Mouse (Mus musculus): Measurements from ENCODE around the gene Pappa. TPM values are rescaled to one million over a fixed set of nuclear protein-coding genes. Genes with fewer than 3 reads are reported as not detected.

Pappa gene
- total and polyA plus RNA-seq, 3 experiments = not detected

DNA sequence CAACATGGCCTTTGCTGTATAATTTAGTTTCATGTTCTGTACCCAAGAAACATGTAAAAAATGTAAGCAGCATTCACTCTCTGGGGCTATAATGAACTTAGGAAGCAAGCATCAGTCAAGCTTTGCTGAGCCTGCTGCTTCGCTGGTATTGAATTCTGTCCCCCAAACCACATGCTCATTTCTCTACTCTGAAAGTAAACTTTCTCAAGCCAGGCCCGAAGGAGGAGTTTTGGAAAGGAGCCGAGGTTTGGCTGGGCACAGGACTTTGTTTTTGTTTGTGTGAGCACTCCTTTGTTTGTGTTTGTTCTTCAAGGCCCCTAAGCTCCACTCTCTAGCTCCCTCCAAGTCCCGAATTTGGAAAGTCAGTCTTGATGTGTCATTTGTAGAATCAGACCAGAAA lies 148.3 kb downstream of the Pappa start:
- H3K36me3 ChIP-seq (ENCODE audit: control insufficient read depth in 1 of 2, insufficient read depth in 2 of 2, low read length in 2 of 2) = no peaks in the 10 kb centered on the region
- no peak overlapping the region for H3K4me3 ChIP-seq (ENCODE audit: control insufficient read depth in 1 of 2, insufficient read depth in 1 of 2, low read depth in 2 of 2, low read length in 2 of 2)
- H3K27ac ChIP-seq (ENCODE audit: control insufficient read depth, low read depth, low read length) = no peak overlapping the region
- no peaks in the 10 kb centered on the region for H3K9me3 ChIP-seq (replicated peaks; ENCODE audit: insufficient read depth, low read length)
- H3K27me3 ChIP-seq (ENCODE audit: control insufficient read depth in 1 of 2, insufficient read depth in 2 of 2, low read length in 2 of 2) = no peaks in the 10 kb centered on the region
- H3K79me2 ChIP-seq (ENCODE audit: control insufficient read depth, insufficient read depth, low read length, poor library complexity) = no peaks in the 10 kb centered on the region
- DNase-seq (ENCODE audit: low read depth, low spot score) = no peak
- H3K9ac ChIP-seq (ENCODE audit: control insufficient read depth, low read depth, low read length, poor library complexity, severe bottlenecking) = no peak overlapping the region
- no peak for TF ChIP-seq CHD1 (IDR thresholded peaks at IDR 0.05; ENCODE audit: low read depth, low read length)
- no peak for TF ChIP-seq JUND (IDR thresholded peaks at IDR 0.05; ENCODE audit: low read depth, low read length)
- TF ChIP-seq UBTF (IDR thresholded peaks at IDR 0.05; ENCODE audit: borderline replicate concordance, insufficient read depth, low read depth, low read length) = no peak
- TF ChIP-seq E2F4 (IDR thresholded peaks at IDR 0.05; ENCODE audit: borderline replicate concordance, low read depth, low read length) = no peak
- no peak for TF ChIP-seq TBP (IDR thresholded peaks at IDR 0.05; ENCODE audit: low read depth, low read length)
- no peak for TF ChIP-seq MAFK (IDR thresholded peaks at IDR 0.05; ENCODE audit: borderline replicate concordance, low read depth, low read length)
- TF ChIP-seq MYB (IDR thresholded peaks at IDR 0.05; ENCODE audit: low read depth, low read length) = no peak
- no peak for TF ChIP-seq USF1 (IDR thresholded peaks at IDR 0.05; ENCODE audit: low read depth, low read length)
- TF ChIP-seq BHLHE40 (IDR thresholded peaks at IDR 0.05; ENCODE audit: borderline replicate concordance, low read depth, low read length) = no peak
- TF ChIP-seq ZMIZ1 (IDR thresholded peaks at IDR 0.05; ENCODE audit: low read depth, low read length) = no peak
- no peaks in the 10 kb centered on the region for H3K4me1 ChIP-seq (ENCODE audit: control insufficient read depth in 1 of 2, insufficient read depth in 2 of 2, low read length in 2 of 2)

DNA sequence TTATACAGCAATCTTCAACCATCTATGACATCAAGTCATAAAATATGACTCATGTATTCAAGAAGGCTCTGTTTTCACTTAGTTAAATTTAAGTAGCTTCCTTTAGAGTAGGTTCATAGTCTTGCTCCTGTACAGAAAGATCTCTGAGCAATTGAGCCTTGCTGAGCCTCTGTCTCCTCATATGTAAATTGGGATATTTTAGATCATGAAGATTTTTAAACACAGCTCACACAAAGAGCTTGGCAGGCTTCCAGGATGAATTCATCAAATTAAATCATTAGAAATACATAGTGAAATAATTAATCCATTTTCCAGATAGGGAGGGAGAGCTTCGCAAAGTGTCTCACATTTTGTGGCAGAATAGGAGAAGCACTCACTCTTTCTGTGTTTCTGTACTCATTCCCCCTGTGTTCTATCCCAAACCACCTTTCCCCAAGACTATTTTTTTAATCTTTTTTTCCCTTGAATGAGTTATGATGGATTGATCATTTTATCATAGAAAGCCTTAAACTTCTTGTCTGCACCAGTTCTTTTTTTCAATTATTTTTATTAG lies 149.4 kb downstream of the Pappa start:
- H3K9me3 ChIP-seq (replicated peaks; ENCODE audit: insufficient read depth, low read length) = no peaks in the 10 kb centered on the region
- H3K79me2 ChIP-seq (ENCODE audit: control insufficient read depth, insufficient read depth, low read length, poor library complexity) = no peaks in the 10 kb centered on the region
- no peak for DNase-seq (ENCODE audit: low read depth, low spot score)
- H3K4me1 ChIP-seq (ENCODE audit: control insufficient read depth in 1 of 2, insufficient read depth in 2 of 2, low read length in 2 of 2) = no peaks in the 10 kb centered on the region
- no peaks in the 10 kb centered on the region for H3K36me3 ChIP-seq (ENCODE audit: control insufficient read depth in 1 of 2, insufficient read depth in 2 of 2, low read length in 2 of 2)
- no peak for TF ChIP-seq BHLHE40 (IDR thresholded peaks at IDR 0.05; ENCODE audit: borderline replicate concordance, low read depth, low read length)
- no peak for TF ChIP-seq ELF1 (IDR thresholded peaks at IDR 0.05; ENCODE audit: low read depth, low read length)
- TF ChIP-seq NELFE (IDR thresholded peaks at IDR 0.05; ENCODE audit: low read depth, low read length) = no peak
- TF ChIP-seq POLR2A (IDR thresholded peaks at IDR 0.05; ENCODE audit: control insufficient read depth in 1 of 2, insufficient read depth in 1 of 2, low read depth in 1 of 2, low read length in 2 of 2, poor library complexity in 1 of 2) = no peak
- no peak for TF ChIP-seq KAT2A (conservative IDR thresholded peaks at IDR 0.05; ENCODE audit: low read depth, low read length)
- TF ChIP-seq GATA1 (IDR thresholded peaks at IDR 0.05; ENCODE audit: low read depth, low read length) = no peak
- no peak for TF ChIP-seq ZNF384 (IDR thresholded peaks at IDR 0.05; ENCODE audit: low read depth, low read length)
- no peak for TF ChIP-seq USF2 (IDR thresholded peaks at IDR 0.05; ENCODE audit: borderline replicate concordance in 1 of 2, insufficient read depth in 1 of 2, low read depth in 1 of 2, low read length in 2 of 2)
- TF ChIP-seq SIN3A (IDR thresholded peaks at IDR 0.05; ENCODE audit: low read length) = no peak
- no peak for TF ChIP-seq MYC (IDR thresholded peaks at IDR 0.05; ENCODE audit: low read depth, low read length)
- TF ChIP-seq CTCF (IDR thresholded peaks at IDR 0.05 in 2 of 3, conservative IDR thresholded peaks at IDR 0.05 in 1 of 3; ENCODE audit: control insufficient read depth in 1 of 3, insufficient read depth in 1 of 3, low read depth in 2 of 3, low read length in 3 of 3, poor library complexity in 1 of 3, severe bottlenecking in 1 of 3) = no peak
- no peak for TF ChIP-seq CHD2 (IDR thresholded peaks at IDR 0.05; ENCODE audit: low read length)
- TF ChIP-seq TAL1 (IDR thresholded peaks at IDR 0.05; ENCODE audit: low read length) = no peak
- no peak for TF ChIP-seq MXI1 (IDR thresholded peaks at IDR 0.05; ENCODE audit: low read depth, low read length)
- TF ChIP-seq POLR2AphosphoS5 (IDR thresholded peaks at IDR 0.05; ENCODE audit: borderline replicate concordance, low read depth, low read length) = no peak
- no peak for TF ChIP-seq TBP (IDR thresholded peaks at IDR 0.05; ENCODE audit: low read depth, low read length)
- no peak for TF ChIP-seq MAZ (IDR thresholded peaks at IDR 0.05; ENCODE audit: low read depth, low read length)
- TF ChIP-seq JUND (IDR thresholded peaks at IDR 0.05; ENCODE audit: low read depth, low read length) = no peak
- H3K27ac ChIP-seq (ENCODE audit: control insufficient read depth, low read depth, low read length) = no peak overlapping the region
- no peak overlapping the region for H3K9ac ChIP-seq (ENCODE audit: control insufficient read depth, low read depth, low read length, poor library complexity, severe bottlenecking)
- H3K27me3 ChIP-seq (ENCODE audit: control insufficient read depth in 1 of 2, insufficient read depth in 2 of 2, low read length in 2 of 2) = no peaks in the 10 kb centered on the region
- H3K4me3 ChIP-seq (ENCODE audit: control insufficient read depth in 1 of 2, insufficient read depth in 1 of 2, low read depth in 2 of 2, low read length in 2 of 2) = no peak overlapping the region
